Mouse (Mus musculus) cerebellum, adult 2 months (tissue): ENCODE measurements around the gene Stag1. TPM values are rescaled to one million over a fixed set of nuclear protein-coding genes. Genes with fewer than 3 reads are reported as not detected.

Source experiments
- DNase-seq, 2 experiments: peaks; one replicate each; pipeline ENCODE4 v3.0.0; 2021
- H3K27ac ChIP-seq: fragments of 200-500 bp; 2 replicates; pipeline ENCODE4 v1.5.1; 2012; ENCODE audit warnings: low read length, control low read depth, inconsistent platforms; ENCODE audit not compliant: insufficient read depth
- H3K27me3 ChIP-seq: fragments of 200-500 bp; 2 replicates; pipeline ENCODE4 v1.6.1; 2012; ENCODE audit warnings: inconsistent platforms, mild to moderate bottlenecking, low read length, moderate library complexity; ENCODE audit not compliant: control insufficient read depth, insufficient read depth
- H3K4me1 ChIP-seq: fragments of 200-500 bp; 2 replicates; pipeline ENCODE4 v1.6.1; 2011; ENCODE audit warnings: low read length; ENCODE audit not compliant: control insufficient read depth, insufficient read depth
- H3K4me3 ChIP-seq: fragments of 200-500 bp; replicated peaks from 2 replicates; pipeline ENCODE3; 2011; ENCODE audit warnings: mild to moderate bottlenecking, low read depth, low read length, control low read depth; ENCODE audit not compliant: insufficient read depth
- CTCF ChIP-seq: fragments of 200-500 bp; IDR thresholded peaks from 2 replicates; pipeline ENCODE4 v1.5.1; 2011; ENCODE audit warnings: low read depth, mild to moderate bottlenecking, control low read depth, low read length, moderate library complexity, borderline replicate concordance; ENCODE audit not compliant: insufficient read depth
- POLR2A ChIP-seq: fragments of 200-500 bp; IDR thresholded peaks from 2 replicates; pipeline ENCODE4 v1.6.1; 2011; ENCODE audit warnings: low read length, control low read depth, borderline replicate concordance; ENCODE audit not compliant: insufficient read depth
- WGBS: fragments of 180-500 bp; shearing (Covaris S2); methylation state at CpG from one replicate; pipeline ENCODE4 v1.1.7; 2018; 5-methylcytosine and 5-hydroxymethylcytosine counted together
- polyA plus RNA-seq: library from polyadenylated mRNA; depleted of rRNA; stranded (reverse); fragments of >200 nt; gene quantifications from 2 replicates; pipeline ENCODE4 v1.2.3, GENCODE M21; 2012; rRNA removed

Stag1 gene
- polyA plus RNA-seq, 1 experiment, result 32.0 TPM

GRCm38 (mm10) chr9:100997138-100997537, 399.5 kb downstream of the Stag1 start:
- 96% methylated on average over 2 of the region's 2 CpGs for WGBS
- TF ChIP-seq POLR2A (no peak), CTCF (no peak)
- no peak for DNase-seq
- Histone ChIP-seq H3K27me3 (no peaks in the 10 kb centered on the region), H3K4me1 (0 out of 2 replicates have a peak, but pooled peaks cover 5% of the 10 kb centered on the region), H3K27ac (no peak overlapping the region), H3K4me3 (no peak overlapping the region)

DNA sequence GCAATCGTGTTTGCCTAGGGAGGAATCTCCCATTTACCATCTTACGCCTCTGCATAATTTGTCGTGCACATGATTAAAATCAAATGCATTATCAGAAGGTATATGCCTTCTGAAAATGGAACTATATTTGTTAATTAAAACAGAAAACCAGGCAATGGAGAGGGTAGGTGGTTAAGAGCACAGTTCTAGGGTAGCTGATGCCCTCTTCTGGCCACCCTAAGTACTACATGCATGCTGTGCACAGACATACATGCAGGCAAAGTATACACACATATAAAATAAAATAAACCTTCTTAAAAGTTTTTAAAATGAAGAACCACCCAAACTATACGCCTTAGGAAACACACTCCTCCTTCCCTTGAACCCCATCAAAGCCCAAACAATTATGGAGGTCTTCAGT, 404.5 kb downstream of the Stag1 start:
- Histone ChIP-seq H3K4me1 (no peaks in the 10 kb centered on the region; the same call in 1 of the 2 replicates), H3K27me3 (no peaks in the 10 kb centered on the region), H3K27ac (no peak overlapping the region), H3K4me3 (no peak overlapping the region)
- DNase-seq, result no peak
- 95% methylated on average over 4 of the region's 4 CpGs for WGBS
- TF ChIP-seq CTCF (no peak; the same call in 1 of the 2 replicates), POLR2A (no peak)

DNA sequence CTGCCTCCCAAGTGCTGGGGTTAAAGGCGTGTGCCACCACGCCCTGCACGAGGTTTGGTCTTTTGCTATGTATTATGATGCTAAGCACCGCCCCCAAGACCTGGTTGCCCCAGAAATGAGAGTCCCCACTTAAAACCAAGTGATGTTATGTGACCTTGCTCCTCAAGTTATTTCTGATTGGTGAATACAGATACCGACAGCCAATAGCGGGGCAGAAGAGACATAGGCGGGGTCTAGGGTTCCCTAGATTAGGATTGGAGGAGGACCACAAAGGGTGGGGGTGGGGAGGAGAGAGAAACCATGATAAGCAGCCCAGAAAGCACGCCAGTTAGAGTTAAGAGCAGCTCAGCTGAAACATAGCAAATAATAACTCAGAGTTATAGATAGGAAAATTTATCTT, 405.2 kb downstream of the Stag1 start:
- WGBS, result 97% methylated on average over 8 of the region's 8 CpGs
- Histone ChIP-seq H3K27me3 (no peaks in the 10 kb centered on the region), H3K4me1 (no peaks in the 10 kb centered on the region; the same call in 1 of the 2 replicates), H3K27ac (no peak overlapping the region), H3K4me3 (no peak overlapping the region)
- no peak for DNase-seq
- TF ChIP-seq CTCF (no peak), POLR2A (no peak)

- DNase-seq, result no peak
- Histone ChIP-seq H3K4me3 (no peak overlapping the region), H3K27me3 (no peaks in the 10 kb centered on the region), H3K4me1 (no peaks in the 10 kb centered on the region; the same call in 1 of the 2 replicates), H3K27ac (no peak overlapping the region)
- TF ChIP-seq CTCF (no peak), POLR2A (no peak)
- 95% methylated on average over 5 of the region's 5 CpGs for WGBS
Measured at GRCm38 (mm10) chr9:101003302-101003701, 405.7 kb downstream of the Stag1 start.

DNA sequence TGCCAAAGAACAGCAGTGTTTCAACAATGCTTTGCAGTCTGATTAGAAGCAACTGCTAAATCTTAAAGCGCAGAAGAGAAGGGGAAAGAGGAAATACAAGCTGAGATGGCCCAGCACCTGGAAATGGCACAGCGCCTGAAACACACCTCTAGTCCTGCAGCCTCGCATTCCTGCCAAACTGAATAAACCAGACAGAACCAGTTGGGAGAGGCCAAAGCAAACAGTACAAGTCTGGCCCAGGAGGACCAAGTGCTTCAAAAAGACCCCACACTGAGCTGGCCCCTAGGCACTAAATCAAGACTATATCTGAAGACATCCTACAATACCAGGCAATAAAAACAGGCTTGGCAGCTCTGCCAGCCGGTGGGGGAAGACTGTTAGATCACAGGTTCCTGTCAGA, 408.3 kb downstream of the Stag1 start:
- TF ChIP-seq CTCF (no peak), POLR2A (no peak)
- no peaks in the 10 kb centered on the region; the same call in 1 of the 2 replicates for H3K4me1 ChIP-seq
- no peak for DNase-seq
- no peaks in the 10 kb centered on the region for H3K27me3 ChIP-seq
- no peak overlapping the region for H3K4me3 ChIP-seq
- WGBS, result 39% methylated on average over 4 of the region's 4 CpGs
- H3K27ac ChIP-seq, result no peak overlapping the region

Other genes starting within 250 kb of the Stag1 start
- gene Il20rb, start 111.0 kb upstream of the Stag1 start, polyA plus RNA-seq, result 76.5 and 79.5 TPM in 2 replicates
- gene Nck1, start 51.7 kb upstream of the Stag1 start, polyA plus RNA-seq, result 50.8 and 53.3 TPM in 2 replicates
- 39.1 and 40.2 TPM in 2 replicates for gene Slc35g2, start 26.7 kb upstream of the Stag1 start, polyA plus RNA-seq